Mouse (Mus musculus) right cerebral cortex, postnatal 25 days (tissue): ENCODE results near the gene Rgl2.
"Not testable (repeated sequence)": the region's sequence is repeated elsewhere in the genome, so short reads cannot be mapped to it uniquely, and the experiment has no call there.

ENCODE experiments used
- DNase-seq: peaks from one replicate; pipeline ENCODE4 v3.0.0; 2022

Gene Rgl2

GRCm38 (mm10) chr17:33951021-33951946 lies 21.9 kb downstream of the Rgl2 start, which contains the start of gene B3galt4:
Gene B3galt4, minus strand, starts transcription at chr17:33951488.
- DNase-seq, result peak; percentile 78

- DNase-seq, result not testable (repeated sequence)
Measured at GRCm38 (mm10) chr17:33952015-33952414, 22.7 kb downstream of the Rgl2 start.

GRCm38 (mm10) chr17:33952879-33953278 lies 23.5 kb downstream of the Rgl2 start:
- DNase-seq, result no peak

- no peak for DNase-seq
Measured at GRCm38 (mm10) chr17:33953310-33953709, 24.0 kb downstream of the Rgl2 start.

- DNase-seq, result no peak
Measured at GRCm38 (mm10) chr17:33953961-33954565, 24.7 kb downstream of the Rgl2 start.

- DNase-seq, result peak; percentile 38
Measured at GRCm38 (mm10) chr17:33954646-33955554, 25.6 kb downstream of the Rgl2 start.

- peak; percentile 94 for DNase-seq
Measured at GRCm38 (mm10) chr17:33955555-33956214, 26.3 kb downstream of the Rgl2 start, which contains the start of the genes Vps52 and Rps18. Gene Vps52, plus strand, starts transcription at chr17:33955812. Gene Rps18, minus strand, starts transcription at chr17:33956001.

GRCm38 (mm10) chr17:33956336-33956735 lies 27.0 kb downstream of the Rgl2 start:
- no peak for DNase-seq

- no peak for DNase-seq
Measured at GRCm38 (mm10) chr17:33957493-33957892, 28.1 kb downstream of the Rgl2 start.

GRCm38 (mm10) chr17:33958451-33958850 lies 29.1 kb downstream of the Rgl2 start:
- DNase-seq, result no peak

- DNase-seq, result no peak
Measured at GRCm38 (mm10) chr17:33959135-33959534, 29.8 kb downstream of the Rgl2 start.

- DNase-seq, result no peak
Measured at GRCm38 (mm10) chr17:33959948-33960347, 30.6 kb downstream of the Rgl2 start.

GRCm38 (mm10) chr17:33962876-33963275 lies 33.5 kb downstream of the Rgl2 start:
- no peak for DNase-seq

GRCm38 (mm10) chr17:33965082-33965845 lies 35.9 kb downstream of the Rgl2 start:
- no peak for DNase-seq

GRCm38 (mm10) chr17:33965846-33966550 lies 36.7 kb downstream of the Rgl2 start:
- no peak for DNase-seq

GRCm38 (mm10) chr17:33968489-33968888 lies 39.1 kb downstream of the Rgl2 start:
- DNase-seq, result peak; percentile 62

- no peak for DNase-seq
Measured at GRCm38 (mm10) chr17:33968927-33969326, 39.6 kb downstream of the Rgl2 start.

- no peak for DNase-seq
Measured at GRCm38 (mm10) chr17:33969394-33969793, 40.1 kb downstream of the Rgl2 start.

- DNase-seq, result no peak
Measured at GRCm38 (mm10) chr17:33972691-33973090, 43.3 kb downstream of the Rgl2 start.

GRCm38 (mm10) chr17:33973572-33973971 lies 44.2 kb downstream of the Rgl2 start:
- DNase-seq, result no peak
